In the genomic region with DNA sequence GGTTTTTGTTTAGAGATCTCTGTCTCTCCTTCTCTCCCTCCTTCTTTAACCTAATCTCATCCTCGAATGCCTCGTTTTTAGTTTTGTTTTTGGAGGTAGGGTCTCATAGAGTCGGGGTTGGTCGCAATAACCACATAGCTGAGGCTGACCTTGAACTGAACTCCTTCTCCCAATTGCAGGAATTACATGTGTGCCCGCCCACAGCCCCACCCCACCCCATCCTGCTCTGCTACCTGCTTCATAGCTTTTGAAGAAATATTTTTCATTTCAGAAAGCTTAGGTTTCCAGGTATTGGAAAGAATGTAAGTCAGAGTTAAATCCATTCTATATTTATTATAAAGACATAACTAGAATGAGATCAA, we compare ENCODE assay signal across 8 mouse cellular contexts. TPM values are rescaled to one million over a fixed set of nuclear protein-coding genes. Genes with fewer than 3 reads are reported as not detected.
A peak's percentile ranks its signal among the peaks of the same experiment; 100 is the strongest.
DNase-seq lines count a peak whose midpoint lies in the region; ATAC-seq and TF ChIP-seq lines count a peak whose summit lies in the region.

No protein-coding gene starts in this region.

- no peaks in the 10 kb centered on the region for H3K27me3 ChIP-seq in liver, adult 2 months (ENCODE audit: control insufficient read depth, insufficient read depth, low read length)
- H3K27me3 ChIP-seq in erythroblast, embryonic 14.5 days (ENCODE audit: control insufficient read depth), result no peaks in the 10 kb centered on the region; the same call in 1 of the 2 replicates
- H3K27me3 ChIP-seq in limb, embryonic 11.5 days (ENCODE audit: control insufficient read depth, insufficient read depth, low read length), result no peaks in the 10 kb centered on the region
- no peaks in the 10 kb centered on the region for H3K27me3 ChIP-seq in neural tube, embryonic 14.5 days (ENCODE audit: control insufficient read depth, insufficient read depth, low read length)

- no peaks in the 10 kb centered on the region; the same call in 1 of the 2 replicates for H3K4me1 ChIP-seq in liver, adult 2 months (ENCODE audit: control insufficient read depth, insufficient read depth, low read length)
- peaks cover 20% of the 10 kb centered on the region for H3K4me1 ChIP-seq in erythroblast, embryonic 14.5 days (ENCODE audit: control insufficient read depth)
- no peaks in the 10 kb centered on the region for H3K4me1 ChIP-seq in limb, embryonic 11.5 days (ENCODE audit: control insufficient read depth, insufficient read depth, low read length)
- no peaks in the 10 kb centered on the region for H3K4me1 ChIP-seq in neural tube, embryonic 14.5 days (ENCODE audit: control insufficient read depth, insufficient read depth, low read length)

- H3K36me3 ChIP-seq in liver, adult 2 months (ENCODE audit: control insufficient read depth, insufficient read depth, low read length), result no peaks in the 10 kb centered on the region
- peaks cover 8% of the 10 kb centered on the region for H3K36me3 ChIP-seq in erythroblast, embryonic 14.5 days (ENCODE audit: control insufficient read depth)
- no peaks in the 10 kb centered on the region for H3K36me3 ChIP-seq in limb, embryonic 11.5 days (ENCODE audit: control insufficient read depth, insufficient read depth, low read length)
- no peaks in the 10 kb centered on the region for H3K36me3 ChIP-seq in neural tube, embryonic 14.5 days (ENCODE audit: control insufficient read depth, insufficient read depth, low read length)

- ATAC-seq in limb, embryonic 11.5 days (ENCODE audit: insufficient number of reproducible peaks, low FRiP score, low TSS enrichment, low read depth), result peak; percentile 62; the same call in 1 of the 2 replicates
- ATAC-seq in neural tube, embryonic 14.5 days (ENCODE audit: low read depth), result peak; percentile 64

- no peak for TF ChIP-seq CTCF in liver, adult 2 months (IDR thresholded peaks at IDR 0.05; ENCODE audit: low read depth, low read length)

- no peak overlapping the region for H3K27ac ChIP-seq in liver, adult 2 months (replicated peaks; ENCODE audit: insufficient read depth, low read depth, low read length)
- H3K27ac ChIP-seq in limb, embryonic 11.5 days (replicated peaks; ENCODE audit: low read depth, low read length), result no peak overlapping the region
- no peak overlapping the region for H3K27ac ChIP-seq in neural tube, embryonic 14.5 days (ENCODE audit: low read depth, low read length)

- H3K9ac ChIP-seq in liver, adult 2 months (ENCODE audit: low read depth, low read length), result no peak overlapping the region
- H3K9ac ChIP-seq in limb, embryonic 11.5 days (ENCODE audit: low read length), result no peak overlapping the region; the same call in 1 of the 2 replicates
- no peak overlapping the region for H3K9ac ChIP-seq in neural tube, embryonic 14.5 days (replicated peaks; ENCODE audit: low read depth, low read length)

- WGBS in liver, adult 2 months, result 35% methylated on average over 5 of the region's 5 CpGs
- 53% methylated on average over 5 of the region's 5 CpGs for WGBS in limb, embryonic 11.5 days
- 51% methylated on average over 5 of the region's 5 CpGs for WGBS in neural tube, embryonic 14.5 days

- DNase-seq in liver, adult 2 months (ENCODE audit: extremely low read depth, low read depth, low spot score), result no peak
- DNase-seq in liver, result no peak
- no peak for DNase-seq in limb, embryonic 11.5 days (ENCODE audit: low spot score)
- DNase-seq in left cerebral cortex, adult 11 months (ENCODE audit: low spot score), result no peak
- no peak for DNase-seq in adrenal gland, postnatal 25 days
- no peak for DNase-seq in embryo, embryonic 10 days (ENCODE audit: low spot score)

- no peak for TF ChIP-seq POLR2A in liver, adult 2 months (IDR thresholded peaks at IDR 0.05; ENCODE audit: extremely low read depth, insufficient read depth, low read length)

- peak overlapping the region; percentile 98 for H3K4me3 ChIP-seq in liver, adult 2 months (ENCODE audit: insufficient read depth, low read depth, low read length)
- peak overlapping the region; percentile 91 for H3K4me3 ChIP-seq in erythroblast, embryonic 14.5 days (replicated peaks)
- peak overlapping the region; percentile 71 for H3K4me3 ChIP-seq in limb, embryonic 11.5 days (ENCODE audit: low read depth, low read length)
- peak overlapping the region; percentile 58 for H3K4me3 ChIP-seq in neural tube, embryonic 14.5 days (ENCODE audit: low read depth, low read length)

- H3K79me2 ChIP-seq in liver, adult 2 months (ENCODE audit: control insufficient read depth, insufficient read depth, low read length), result peaks cover 3% of the 10 kb centered on the region; the same call in 1 of the 2 replicates

- peak overlapping the region; percentile 68; the same call in 1 of the 2 replicates for H3K4me2 ChIP-seq in limb, embryonic 11.5 days (ENCODE audit: low read depth, severe bottlenecking)
- peak overlapping the region; percentile 64 for H3K4me2 ChIP-seq in neural tube, embryonic 14.5 days (ENCODE audit: low read depth, low read length)

- peaks cover 6% of the 10 kb centered on the region for H3K9me3 ChIP-seq in erythroblast, embryonic 14.5 days (ENCODE audit: control insufficient read depth, low read length)
- no peaks in the 10 kb centered on the region for H3K9me3 ChIP-seq in limb, embryonic 11.5 days (ENCODE audit: control insufficient read depth, low read length)
- no peaks in the 10 kb centered on the region for H3K9me3 ChIP-seq in neural tube, embryonic 14.5 days (ENCODE audit: control insufficient read depth, low read length)

RNA-seq across cellular contexts. Expression of a gene that starts 0.3 kb away (rescaled TPM):
- 13.6 and 14.8 TPM in 2 replicates for total RNA-seq in liver, adult 2 months (2014; rRNA removed)
- 10.8 and 12.6 TPM in 2 replicates for polyA plus RNA-seq in liver, adult 2 months (2012; rRNA removed)
- polyA plus RNA-seq in erythroblast, embryonic 14.5 days (2012), result 0.11 and 0.52 TPM in 2 replicates
- polyA plus RNA-seq in limb, embryonic 11.5 days (2014; fragmentation: Nextera tagmentation; extraction: Ambion mirVana), result 22.7 and 23.9 TPM in 2 replicates
- 20.1 and 23.2 TPM in 2 replicates for polyA plus RNA-seq in neural tube, embryonic 14.5 days (2014; fragmentation: Nextera tagmentation; extraction: Ambion mirVana)
- 17.2 and 39.9 TPM in 2 replicates for total RNA-seq in adrenal gland, postnatal 25 days (2021)

RNA-seq across cellular contexts. Expression of a gene that starts 21.2 kb away (rescaled TPM):
- total RNA-seq in liver, adult 2 months (2014; rRNA removed), result not detected in 2 replicates
- polyA plus RNA-seq in liver, adult 2 months (2012; rRNA removed), result not detected in 2 replicates
- polyA plus RNA-seq in erythroblast, embryonic 14.5 days (2012), result not detected in 2 replicates
- polyA plus RNA-seq in limb, embryonic 11.5 days (2014; fragmentation: Nextera tagmentation; extraction: Ambion mirVana), result not detected in 2 replicates
- polyA plus RNA-seq in neural tube, embryonic 14.5 days (2014; fragmentation: Nextera tagmentation; extraction: Ambion mirVana), result not detected in 2 replicates
- total RNA-seq in adrenal gland, postnatal 25 days (2021), result not detected in 2 replicates

RNA-seq across cellular contexts. Expression of a gene that starts 35.5 kb away (rescaled TPM):
- 8.1 and 10.3 TPM in 2 replicates for total RNA-seq in liver, adult 2 months (2014; rRNA removed)
- 9.1 and 9.6 TPM in 2 replicates for polyA plus RNA-seq in liver, adult 2 months (2012; rRNA removed)
- polyA plus RNA-seq in erythroblast, embryonic 14.5 days (2012), result 0.07 and 0.20 TPM in 2 replicates
- polyA plus RNA-seq in limb, embryonic 11.5 days (2014; fragmentation: Nextera tagmentation; extraction: Ambion mirVana), result 10.6 and 12.6 TPM in 2 replicates
- polyA plus RNA-seq in neural tube, embryonic 14.5 days (2014; fragmentation: Nextera tagmentation; extraction: Ambion mirVana), result 9.1 and 10.7 TPM in 2 replicates
- total RNA-seq in adrenal gland, postnatal 25 days (2021), result 23.6 and 24.4 TPM in 2 replicates
